Mouse (Mus musculus) forebrain, postnatal 0 days (tissue): ENCODE results near the gene Snx5. TPM values are rescaled to one million over a fixed set of nuclear protein-coding genes. Genes with fewer than 3 reads are reported as not detected.
A peak's percentile ranks its signal among the peaks of the same experiment; 100 is the strongest.

Experiments used
- ATAC-seq: fragments of 200-750 bp; cut with Nextera tagmentation; 2 replicates; pipeline ENCODE4 v1.8.0; 2017; ENCODE audit warnings: mild to moderate bottlenecking, moderate library complexity
- DNase-seq: peaks from one replicate; pipeline ENCODE4 v3.0.0-alpha.2; 2015
- H3K27ac ChIP-seq: fragments of 300-500 bp; sonication (generic); 2 replicates; pipeline ENCODE4 v1.5.1; 2014; ENCODE audit warnings: low read depth, mild to moderate bottlenecking, antibody characterized with exemption, low read length, moderate library complexity, mixed read lengths
- H3K27me3 ChIP-seq: fragments of 300-500 bp; sonication (generic); 2 replicates; pipeline ENCODE4 v1.6.1; 2014; ENCODE audit warnings: mild to moderate bottlenecking, low read length, mixed read lengths; ENCODE audit not compliant: insufficient read depth
- H3K36me3 ChIP-seq: fragments of 300-500 bp; sonication (generic); 2 replicates; pipeline ENCODE4 v1.6.1; 2014; ENCODE audit warnings: mild to moderate bottlenecking, moderate library complexity; ENCODE audit not compliant: insufficient read depth
- H3K4me1 ChIP-seq: fragments of 300-500 bp; sonication (generic); 2 replicates; pipeline ENCODE4 v1.6.1; 2014; ENCODE audit warnings: antibody characterized with exemption; ENCODE audit not compliant: insufficient read depth
- H3K4me2 ChIP-seq: fragments of 300-500 bp; sonication (generic); 2 replicates; pipeline ENCODE4 v1.6.1; 2014; ENCODE audit warnings: low read depth, mild to moderate bottlenecking, moderate library complexity
- H3K4me3 ChIP-seq: fragments of 300-500 bp; sonication (generic); 2 replicates; pipeline ENCODE4 v1.5.1; 2014; ENCODE audit warnings: low read depth, low read length, mixed read lengths
- H3K9ac ChIP-seq: fragments of 300-500 bp; sonication (generic); 2 replicates; pipeline ENCODE4 v1.6.1; 2014; ENCODE audit warnings: mild to moderate bottlenecking
- H3K9me3 ChIP-seq: fragments of 300-500 bp; sonication (generic); 2 replicates; pipeline ENCODE4 v1.6.1; 2016; ENCODE audit warnings: low read length
- CTCF ChIP-seq: sonication (generic); IDR thresholded peaks from 2 replicates; pipeline ENCODE4 v1.5.1; 2016; ENCODE audit warnings: antibody characterized with exemption, control low read depth, low read depth
- WGBS: fragments of 180-500 bp; shearing (Covaris S2); extraction: QIAGEN DNeasy Blood & Tissue Kit; methylation state at CpG from one replicate; pipeline ENCODE4 v1.1.7; 2014; 5-methylcytosine and 5-hydroxymethylcytosine counted together
- polyA plus RNA-seq: library from polyadenylated mRNA; unstranded; fragments of >200 nt; fragmentation: Nextera tagmentation; extraction: Ambion mirVana; gene quantifications from 2 replicates; pipeline ENCODE4 v1.2.1, GENCODE M21; 2015
- total RNA-seq: library from RNA; depleted of rRNA; stranded (reverse); fragments of >200 nt; gene quantifications from 2 replicates; pipeline ENCODE4 v1.2.3, GENCODE M21; 2014

Gene Snx5
- total and polyA plus RNA-seq, 2 experiments from 2014 or later, result 45.9 to 69.7 TPM

- DNase-seq (peak; percentile 13), ATAC-seq (no peak)
- Histone ChIP-seq H3K9ac (no peak overlapping the region), H3K4me1 (no peaks in the 10 kb centered on the region), H3K27ac (no peak overlapping the region), H3K4me2 (no peak overlapping the region), H3K36me3 (no peaks in the 10 kb centered on the region), H3K27me3 (no peaks in the 10 kb centered on the region), H3K4me3 (no peak overlapping the region), H3K9me3 (no peaks in the 10 kb centered on the region)
- TF ChIP-seq CTCF, result no peak
- 67% methylated on average over 9 of the region's 9 CpGs for WGBS
These were observed 29.3 kb upstream of the Snx5 start for GRCm38 (mm10) chr2:144299749-144300669.

GRCm38 (mm10) chr2:144295145-144295735 lies 24.5 kb upstream of the Snx5 start:
- TF ChIP-seq CTCF, result no peak
- Histone ChIP-seq H3K4me2 (no peak overlapping the region), H3K4me3 (no peak overlapping the region), H3K36me3 (no peaks in the 10 kb centered on the region), H3K27me3 (no peaks in the 10 kb centered on the region), H3K27ac (no peak overlapping the region), H3K9me3 (no peaks in the 10 kb centered on the region), H3K4me1 (no peaks in the 10 kb centered on the region), H3K9ac (no peak overlapping the region)
- DNase-seq (no peak), ATAC-seq (no peak)
- 50% methylated on average over 9 of the region's 9 CpGs for WGBS

- H3K4me1 ChIP-seq, result no peaks in the 10 kb centered on the region
- 78% methylated on average over 11 of the region's 11 CpGs for WGBS
- no peak overlapping the region for H3K4me3 ChIP-seq
- H3K9me3 ChIP-seq, result no peaks in the 10 kb centered on the region
- H3K9ac ChIP-seq, result no peak overlapping the region
- no peak overlapping the region for H3K4me2 ChIP-seq
- H3K36me3 ChIP-seq, result no peaks in the 10 kb centered on the region
- no peak overlapping the region for H3K27ac ChIP-seq
- no peak for TF ChIP-seq CTCF
- DNase-seq (no peak), ATAC-seq (peak; percentile 18; the same call in 1 of the 2 replicates)
- no peaks in the 10 kb centered on the region for H3K27me3 ChIP-seq
These were observed 21.0 kb upstream of the Snx5 start for GRCm38 (mm10) chr2:144291600-144292305.

DNA sequence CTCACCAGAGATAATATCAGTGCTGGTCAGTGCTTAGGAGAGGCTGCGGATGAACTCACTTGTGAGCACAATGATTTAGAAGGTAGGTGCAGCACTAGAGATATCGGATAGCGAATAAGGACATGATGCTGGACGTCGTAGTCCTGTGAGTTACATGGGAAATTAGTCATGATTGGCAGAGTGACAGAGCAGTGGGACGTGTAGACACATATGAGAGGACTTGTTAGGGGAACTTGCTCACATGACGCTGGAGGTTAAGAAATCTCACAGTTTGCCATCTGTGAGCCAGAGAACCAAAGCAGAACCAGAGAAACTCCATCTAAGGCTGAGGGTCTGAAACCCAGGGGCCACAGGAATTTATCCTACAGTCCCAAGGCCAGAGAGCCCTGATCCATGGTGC lies 19.6 kb upstream of the Snx5 start:
- no peaks in the 10 kb centered on the region for H3K27me3 ChIP-seq
- H3K4me3 ChIP-seq, result no peak overlapping the region
- 88% methylated on average over 7 of the region's 7 CpGs for WGBS
- H3K27ac ChIP-seq, result no peak overlapping the region
- H3K36me3 ChIP-seq, result no peaks in the 10 kb centered on the region
- H3K9ac ChIP-seq, result no peak overlapping the region
- no peaks in the 10 kb centered on the region for H3K4me1 ChIP-seq
- DNase-seq, result no peak
- ATAC-seq, result no peak
- no peak for TF ChIP-seq CTCF
- no peak overlapping the region for H3K4me2 ChIP-seq
- no peaks in the 10 kb centered on the region for H3K9me3 ChIP-seq

DNA sequence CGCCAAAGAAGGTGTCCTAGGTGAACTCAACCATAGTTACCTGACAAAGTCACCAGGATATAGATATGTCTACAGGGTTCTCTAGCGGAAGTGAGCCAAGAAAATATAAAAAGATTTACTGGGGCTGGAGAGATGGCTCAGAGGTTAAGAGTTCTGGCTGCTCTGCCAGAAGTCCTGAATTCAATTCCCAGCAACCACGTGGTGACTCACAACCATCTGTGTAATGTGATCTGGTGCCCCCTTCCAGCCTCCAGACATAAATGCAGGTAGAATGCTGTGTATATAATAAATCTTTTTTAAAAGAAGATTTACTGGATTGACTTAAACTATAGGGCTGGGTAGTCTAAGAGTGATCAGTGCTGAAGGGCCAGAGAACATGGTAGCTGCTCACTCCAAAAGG lies 10.7 kb upstream of the Snx5 start:
- Histone ChIP-seq H3K27ac (no peak overlapping the region), H3K36me3 (peaks cover 7% of the 10 kb centered on the region), H3K4me1 (no peaks in the 10 kb centered on the region), H3K9me3 (no peaks in the 10 kb centered on the region), H3K9ac (no peak overlapping the region), H3K27me3 (no peaks in the 10 kb centered on the region), H3K4me2 (no peak overlapping the region), H3K4me3 (no peak overlapping the region)
- 76% methylated on average over 3 of the region's 3 CpGs for WGBS
- TF ChIP-seq CTCF, result no peak
- no peak for DNase-seq
- ATAC-seq, result no peak

GRCm38 (mm10) chr2:144280568-144280967 lies 9.9 kb upstream of the Snx5 start:
- 84% methylated on average over 3 of the region's 3 CpGs for WGBS
- Histone ChIP-seq H3K27me3 (no peaks in the 10 kb centered on the region), H3K4me3 (no peak overlapping the region), H3K4me2 (no peak overlapping the region), H3K9me3 (no peaks in the 10 kb centered on the region), H3K27ac (no peak overlapping the region), H3K36me3 (peaks cover 7% of the 10 kb centered on the region), H3K9ac (no peak overlapping the region), H3K4me1 (no peaks in the 10 kb centered on the region)
- ATAC-seq, result no peak
- DNase-seq, result no peak
- TF ChIP-seq CTCF, result no peak

- peaks cover 7% of the 10 kb centered on the region for H3K36me3 ChIP-seq
- H3K9me3 ChIP-seq, result no peaks in the 10 kb centered on the region
- H3K4me3 ChIP-seq, result no peak overlapping the region
- 59% methylated on average over 5 of the region's 5 CpGs for WGBS
- H3K27me3 ChIP-seq, result no peaks in the 10 kb centered on the region
- H3K4me2 ChIP-seq, result no peak overlapping the region
- no peak overlapping the region for H3K27ac ChIP-seq
- ATAC-seq, result no peak
- no peak for TF ChIP-seq CTCF
- DNase-seq, result no peak
- H3K9ac ChIP-seq, result no peak overlapping the region
- H3K4me1 ChIP-seq, result no peaks in the 10 kb centered on the region
These were observed 9.0 kb upstream of the Snx5 start for GRCm38 (mm10) chr2:144279742-144280141.
